Mouse (Mus musculus): ENCODE data around the gene Usb1. TPM values are rescaled to one million over a fixed set of nuclear protein-coding genes. Genes with fewer than 3 reads are reported as not detected.
"Not testable (repeated sequence)": the region's sequence is repeated elsewhere in the genome, so short reads cannot be mapped to it uniquely, and the experiment has no call there.

The Usb1 gene
- polyA plus RNA-seq, 1 experiment = 17.0 TPM

DNA sequence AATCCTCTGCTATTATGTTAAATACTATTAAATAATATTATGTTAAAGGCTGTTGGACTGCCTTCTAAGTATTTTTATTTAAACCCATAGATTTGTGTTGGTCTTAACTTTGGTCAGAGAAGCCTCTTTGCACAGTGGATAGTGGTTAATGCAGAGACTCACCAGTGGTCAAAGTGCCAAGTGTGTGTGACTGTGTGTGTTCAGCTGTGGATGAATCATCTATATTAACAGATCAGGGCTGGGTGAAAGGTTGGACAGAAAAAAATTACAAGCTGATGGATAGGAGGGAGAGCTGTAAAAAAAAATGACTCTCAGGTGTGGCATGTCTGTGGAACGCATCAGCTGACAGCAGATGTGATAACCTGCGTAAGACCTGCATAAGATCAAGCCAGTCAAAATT, 31.8 kb downstream of the Usb1 start:
- no peak overlapping the region for H3K4me3 ChIP-seq (ENCODE audit: insufficient read depth, low read length)
- no peak overlapping the region for H3K27ac ChIP-seq (ENCODE audit: insufficient read depth, low read length)
- no peaks in the 10 kb centered on the region for H3K4me1 ChIP-seq (ENCODE audit: control insufficient read depth, insufficient read depth, low read length)
- TF ChIP-seq POLR2A (IDR thresholded peaks at IDR 0.05; ENCODE audit: extremely low read depth, insufficient read depth, low read length) (no peak), CTCF (IDR thresholded peaks at IDR 0.05; ENCODE audit: extremely low read depth, insufficient read depth, low read length) (no peak)

DNA sequence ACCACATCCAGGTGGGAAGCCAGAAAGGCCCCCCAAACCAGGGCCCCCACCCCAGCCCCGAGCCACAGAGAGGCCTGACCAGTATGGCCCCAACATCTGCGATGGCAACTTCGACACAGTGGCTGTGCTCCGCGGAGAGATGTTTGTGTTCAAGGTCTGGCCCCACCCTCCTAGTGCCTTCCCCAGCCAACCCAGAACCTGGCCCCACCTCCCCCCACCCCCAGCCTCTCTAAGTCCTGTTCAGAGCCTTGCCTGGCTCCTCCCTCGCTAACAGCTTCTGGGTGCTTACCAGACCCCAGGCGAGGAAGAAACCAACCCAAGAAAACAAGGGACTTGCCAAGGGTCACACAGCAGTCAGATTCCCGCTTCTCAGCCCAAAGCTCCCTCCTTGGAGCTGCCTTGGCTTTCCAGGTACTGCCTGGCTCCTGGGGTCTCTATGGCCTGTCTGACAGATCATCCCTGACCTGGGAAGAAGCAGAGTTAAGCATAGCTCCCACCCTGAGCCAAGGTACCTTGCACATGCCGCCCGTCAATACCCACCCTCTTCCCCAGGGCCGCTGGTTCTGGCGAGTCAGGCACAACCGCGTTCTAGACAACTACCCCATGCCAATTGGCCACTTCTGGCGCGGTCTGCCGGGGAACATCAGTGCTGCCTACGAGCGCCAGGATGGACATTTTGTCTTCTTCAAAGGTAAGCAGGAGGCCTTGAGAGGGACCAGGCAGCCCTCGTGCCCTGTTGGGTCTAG, 37.7 kb downstream of the Usb1 start:
- no peaks in the 10 kb centered on the region for H3K4me1 ChIP-seq (ENCODE audit: control insufficient read depth, insufficient read depth, low read length)
- TF ChIP-seq POLR2A (IDR thresholded peaks at IDR 0.05; ENCODE audit: extremely low read depth, insufficient read depth, low read length) (no peak), CTCF (IDR thresholded peaks at IDR 0.05; ENCODE audit: extremely low read depth, insufficient read depth, low read length) (no peak)
- H3K27ac ChIP-seq (ENCODE audit: insufficient read depth, low read length) = no peak overlapping the region
- H3K4me3 ChIP-seq (ENCODE audit: insufficient read depth, low read length) = no peak overlapping the region

GRCm38 (mm10) chr8:95373389-95374002, 41.4 kb downstream of the Usb1 start:
- Histone ChIP-seq H3K4me1 (ENCODE audit: control insufficient read depth, insufficient read depth, low read length) (no peaks in the 10 kb centered on the region), H3K4me3 (ENCODE audit: insufficient read depth, low read length) (no peak overlapping the region), H3K27ac (ENCODE audit: insufficient read depth, low read length) (no peak overlapping the region)
- no peak for TF ChIP-seq CTCF (IDR thresholded peaks at IDR 0.05; ENCODE audit: extremely low read depth, insufficient read depth, low read length)
- TF ChIP-seq POLR2A (IDR thresholded peaks at IDR 0.05; ENCODE audit: extremely low read depth, insufficient read depth, low read length) = no peak

DNA sequence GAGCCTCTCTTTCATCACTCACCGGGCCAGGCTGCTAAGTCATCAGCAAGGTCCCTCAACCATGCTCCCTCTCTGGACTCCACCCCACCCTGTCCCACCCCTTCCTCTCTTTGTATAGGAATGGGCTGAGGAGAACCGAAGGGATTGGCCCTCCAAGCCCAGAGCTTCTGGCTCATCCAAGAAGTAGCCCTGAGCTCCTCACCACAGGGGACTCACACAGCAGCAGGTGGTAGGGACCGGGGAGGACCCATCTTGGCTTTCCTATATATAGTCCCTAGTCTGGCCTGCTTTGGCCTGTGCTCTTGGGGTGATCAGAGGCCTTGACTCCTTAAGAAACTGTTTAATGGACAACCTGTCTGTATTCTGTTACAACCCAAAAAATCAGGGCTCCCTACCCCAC, 42.3 kb downstream of the Usb1 start:
- Histone ChIP-seq H3K4me3 (ENCODE audit: insufficient read depth, low read length) (no peak overlapping the region), H3K4me1 (ENCODE audit: control insufficient read depth, insufficient read depth, low read length) (no peaks in the 10 kb centered on the region), H3K27ac (ENCODE audit: insufficient read depth, low read length) (no peak overlapping the region)
- no peak for TF ChIP-seq CTCF (IDR thresholded peaks at IDR 0.05; ENCODE audit: extremely low read depth, insufficient read depth, low read length)
- no peak for TF ChIP-seq POLR2A (IDR thresholded peaks at IDR 0.05; ENCODE audit: extremely low read depth, insufficient read depth, low read length)

GRCm38 (mm10) chr8:95375374-95375930, 43.4 kb downstream of the Usb1 start:
- Histone ChIP-seq H3K4me1 (ENCODE audit: control insufficient read depth, insufficient read depth, low read length) (no peaks in the 10 kb centered on the region), H3K27ac (ENCODE audit: insufficient read depth, low read length) (no peak overlapping the region), H3K4me3 (ENCODE audit: insufficient read depth, low read length) (no peak overlapping the region)
- TF ChIP-seq POLR2A (IDR thresholded peaks at IDR 0.05; ENCODE audit: extremely low read depth, insufficient read depth, low read length) = no peak
- TF ChIP-seq CTCF (IDR thresholded peaks at IDR 0.05; ENCODE audit: extremely low read depth, insufficient read depth, low read length) = no peak

DNA sequence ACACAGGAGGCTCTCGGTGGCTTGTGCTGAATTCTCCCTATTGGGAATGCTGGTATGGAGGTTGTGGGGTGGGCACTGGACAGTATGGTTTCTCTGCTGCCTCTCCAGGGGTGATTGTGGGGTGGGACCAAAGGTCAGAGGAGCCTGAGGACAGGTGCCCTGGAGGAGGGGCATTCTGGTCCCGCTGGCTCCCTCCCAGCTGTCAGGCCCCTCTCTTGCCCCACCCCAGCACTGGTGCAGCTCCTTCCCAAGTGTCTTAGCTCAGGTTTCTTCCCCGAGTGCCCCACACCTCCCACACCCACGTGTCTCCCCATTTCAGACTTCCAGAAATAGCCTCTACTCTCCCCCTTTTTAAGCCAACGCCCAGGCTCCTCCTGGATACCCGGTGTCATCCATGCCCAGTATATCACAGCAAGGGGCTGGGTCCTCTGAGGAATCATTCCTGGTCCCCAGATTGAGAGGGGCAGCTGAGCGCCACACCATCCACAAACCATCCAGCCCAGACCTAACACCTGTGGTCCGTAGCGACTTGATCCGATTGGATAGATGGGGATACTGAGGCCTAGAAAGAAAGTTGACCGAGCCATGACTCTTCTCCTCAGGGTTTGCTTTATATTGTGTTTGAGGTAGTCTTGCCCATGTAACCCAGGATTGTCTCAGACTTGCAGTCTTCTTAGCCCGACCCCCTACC, 44.4 kb downstream of the Usb1 start:
- Histone ChIP-seq H3K4me3 (ENCODE audit: insufficient read depth, low read length) (no peak overlapping the region), H3K27ac (ENCODE audit: insufficient read depth, low read length) (no peak overlapping the region), H3K4me1 (ENCODE audit: control insufficient read depth, insufficient read depth, low read length) (no peaks in the 10 kb centered on the region)
- no peak for TF ChIP-seq CTCF (IDR thresholded peaks at IDR 0.05; ENCODE audit: extremely low read depth, insufficient read depth, low read length)
- no peak for TF ChIP-seq POLR2A (IDR thresholded peaks at IDR 0.05; ENCODE audit: extremely low read depth, insufficient read depth, low read length)

- TF ChIP-seq POLR2A (IDR thresholded peaks at IDR 0.05; ENCODE audit: extremely low read depth, insufficient read depth, low read length) (no peak), CTCF (IDR thresholded peaks at IDR 0.05; ENCODE audit: extremely low read depth, insufficient read depth, low read length) (no peak)
- Histone ChIP-seq H3K27ac (ENCODE audit: insufficient read depth, low read length) (no peak overlapping the region), H3K4me1 (ENCODE audit: control insufficient read depth, insufficient read depth, low read length) (no peaks in the 10 kb centered on the region), H3K4me3 (ENCODE audit: insufficient read depth, low read length) (no peak overlapping the region)
These were observed 45.0 kb downstream of the Usb1 start for GRCm38 (mm10) chr8:95377101-95377500.

DNA sequence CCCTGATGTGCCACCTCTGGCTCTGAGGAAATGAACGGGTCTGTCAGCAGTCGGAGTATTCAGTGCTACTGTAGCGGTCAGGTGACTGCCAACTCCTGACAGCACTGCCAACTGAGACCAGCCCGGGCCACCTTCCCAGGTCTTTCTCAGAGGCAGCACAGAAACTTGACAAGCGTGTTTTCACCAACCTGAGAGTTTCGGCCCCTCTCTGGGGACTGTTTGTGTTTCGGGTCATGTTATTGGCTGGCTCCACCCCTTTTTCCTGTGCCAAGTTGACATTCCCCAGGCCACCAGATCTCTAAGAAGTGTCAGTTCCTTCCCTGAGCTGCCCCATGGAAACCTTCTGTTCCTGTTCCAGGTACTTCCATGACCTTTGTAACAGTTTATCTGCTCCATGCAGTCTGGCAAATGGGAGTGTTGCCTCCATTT, 45.8 kb downstream of the Usb1 start:
- H3K27ac ChIP-seq (ENCODE audit: insufficient read depth, low read length) = no peak overlapping the region
- TF ChIP-seq CTCF (IDR thresholded peaks at IDR 0.05; ENCODE audit: extremely low read depth, insufficient read depth, low read length) = no peak
- TF ChIP-seq POLR2A (IDR thresholded peaks at IDR 0.05; ENCODE audit: extremely low read depth, insufficient read depth, low read length) = no peak
- no peaks in the 10 kb centered on the region for H3K4me1 ChIP-seq (ENCODE audit: control insufficient read depth, insufficient read depth, low read length)
- H3K4me3 ChIP-seq (ENCODE audit: insufficient read depth, low read length) = no peak overlapping the region

- H3K4me1 ChIP-seq (ENCODE audit: control insufficient read depth, insufficient read depth, low read length); H3K4me3 ChIP-seq (ENCODE audit: insufficient read depth, low read length); H3K27ac ChIP-seq (ENCODE audit: insufficient read depth, low read length): not testable (repeated sequence)
These were observed 46.8 kb downstream of the Usb1 start for GRCm38 (mm10) chr8:95378928-95379327.
